Mouse (Mus musculus) heart, postnatal 14 days (tissue): ENCODE data around the gene Creg1. TPM values are rescaled to one million over a fixed set of nuclear protein-coding genes. Genes with fewer than 3 reads are reported as not detected.

Experiments
- DNase-seq, 2 experiments: peaks; one replicate each; pipeline ENCODE4 v3.0.0; 2021 to 2022
- intact Hi-C: fragments of 180-260 bp; cut with DNase I; formaldehyde crosslinking; loops from one replicate; pipeline ENCODE4 v1.15.1; 2025
- total RNA-seq, 2 experiments: library from RNA; stranded (reverse); gene quantifications; 2 replicates each; pipeline ENCODE4 v1.2.3; 2021

The Creg1 gene
- total RNA-seq, 2 experiments from 2014 or later = 43.5 to 52.3 TPM

DNA sequence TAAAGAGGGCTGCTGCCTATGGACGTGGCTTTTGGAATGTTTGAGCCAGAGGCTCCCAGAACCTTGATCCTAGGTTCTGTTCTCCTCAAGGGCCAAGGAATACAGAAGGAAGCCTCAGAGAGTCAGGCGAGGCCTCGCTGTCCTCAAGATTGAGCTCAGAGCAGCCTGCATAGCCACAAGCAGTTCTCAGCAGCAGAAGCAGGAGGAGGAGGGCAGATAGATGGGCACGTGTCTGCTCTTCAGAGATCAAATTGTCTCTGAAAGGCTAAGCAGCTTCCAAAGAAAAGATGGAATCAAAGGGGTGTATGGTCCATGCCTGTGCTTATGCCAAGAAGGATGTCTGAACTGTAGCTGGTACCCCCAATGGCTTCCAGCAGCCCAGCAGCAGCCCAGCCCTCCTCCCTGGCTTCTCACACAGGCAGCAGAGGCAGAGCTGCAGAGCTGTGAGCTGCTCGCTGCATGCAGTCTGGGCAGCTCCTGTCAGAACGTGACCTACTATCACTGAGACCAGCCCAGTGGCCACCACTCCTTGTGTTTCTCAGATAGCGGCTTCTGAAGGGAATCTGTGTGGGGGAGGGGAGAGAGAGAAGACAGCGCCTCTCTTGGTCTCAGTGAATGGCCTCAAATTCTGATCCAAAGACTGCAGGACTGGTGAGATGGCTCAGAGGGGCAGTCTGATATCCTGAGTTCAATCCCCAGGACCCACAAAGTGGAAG lies 54.8 kb downstream of the Creg1 start:
- no peak for DNase-seq
- intact Hi-C loops = no loop called here

DNA sequence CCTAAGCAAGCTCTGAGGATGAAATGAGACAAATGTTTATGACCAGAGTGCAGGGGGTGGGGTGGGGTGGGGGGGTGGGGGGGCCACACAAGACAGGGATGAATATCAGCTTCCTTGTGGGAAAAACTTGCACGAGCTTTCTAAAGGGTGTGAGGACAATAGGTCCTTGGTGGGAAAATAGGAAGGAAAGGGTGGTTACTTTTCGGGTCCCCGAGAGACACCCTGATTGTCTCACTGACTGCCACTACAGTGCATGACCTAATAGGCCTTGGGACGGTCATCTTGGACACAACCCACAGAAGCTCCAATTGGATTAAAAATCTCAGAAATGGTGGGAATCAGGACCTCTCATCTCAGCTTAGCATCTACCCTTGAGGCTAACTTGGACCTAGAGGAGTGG lies 55.6 kb downstream of the Creg1 start:
- DNase-seq = no peak

DNA sequence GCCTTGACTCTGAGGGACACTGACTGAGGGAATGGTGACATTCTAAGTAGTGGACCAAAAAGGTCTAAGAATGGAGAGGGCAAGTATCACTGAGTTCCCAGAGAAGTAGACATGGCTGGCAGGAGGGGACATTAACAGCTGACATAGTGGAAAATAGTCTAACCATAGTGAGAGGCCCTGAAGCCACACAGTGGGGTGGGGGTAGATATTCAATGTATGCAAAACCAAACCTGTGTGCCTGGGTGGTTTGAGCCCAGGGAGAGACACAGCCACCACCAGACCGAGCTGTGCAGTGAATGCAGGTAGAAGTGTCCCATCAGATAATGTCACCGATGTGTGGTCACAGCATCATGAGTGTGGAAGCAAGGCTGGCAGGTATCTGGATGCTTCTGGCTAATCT lies 58.5 kb downstream of the Creg1 start:
- intact Hi-C loops = no loop called here
- no peak for DNase-seq

More for the DNA sequence above, 55.6 kb downstream of the Creg1 start:
- intact Hi-C loops = no loop called here

Other genes starting within 250 kb of the Creg1 start
- 10 to 100 TPM; 33.3 to 34.1 TPM for gene Mpzl1, start 129.2 kb upstream of the Creg1 start, total RNA-seq
- gene Rcsd1, start 54.0 kb upstream of the Creg1 start, total RNA-seq = 100 to 1,000 TPM; 103 to 109 TPM
- 1 to 10 TPM; 1.4 to 7.9 TPM for gene Cd247, start 24.9 kb downstream of the Creg1 start, total RNA-seq
- 10 to 100 TPM; 12.0 to 15.1 TPM for gene Pou2f1, start 238.9 kb downstream of the Creg1 start, total RNA-seq